Mouse (Mus musculus) lung, adult 2 months (tissue): Measurements from ENCODE around the gene Cyb5d1. TPM values are rescaled to one million over a fixed set of nuclear protein-coding genes. Genes with fewer than 3 reads are reported as not detected.
A peak's percentile ranks its signal among the peaks of the same experiment; 100 is the strongest.

Experiments used
- DNase-seq: peaks from one replicate; pipeline ENCODE4 v3.0.0; 2022
- H3K4me1 ChIP-seq: fragments of 200-500 bp; 2 replicates; pipeline ENCODE4 v1.6.1; 2011; ENCODE audit warnings: low read length; ENCODE audit not compliant: control insufficient read depth, insufficient read depth
- H3K4me3 ChIP-seq: fragments of 200-500 bp; replicated peaks from 2 replicates; pipeline ENCODE3; 2011; ENCODE audit warnings: low read depth, mild to moderate bottlenecking, control low read depth, low read length; ENCODE audit errors: extremely low read depth
- CTCF ChIP-seq: fragments of 200-500 bp; IDR thresholded peaks from 2 replicates; pipeline ENCODE4 v1.5.1; 2011; ENCODE audit warnings: mild to moderate bottlenecking, low read length, control low read depth; ENCODE audit not compliant: insufficient read depth
- POLR2A ChIP-seq: fragments of 200-500 bp; IDR thresholded peaks from 2 replicates; pipeline ENCODE4 v1.6.1; 2011; ENCODE audit warnings: low read depth, mild to moderate bottlenecking, control low read depth, low read length, borderline replicate concordance; ENCODE audit errors: extremely low read depth
- WGBS: fragments of 180-500 bp; shearing (Covaris S2); methylation state at CpG from one replicate; pipeline ENCODE4 v1.1.7; 2018; 5-methylcytosine and 5-hydroxymethylcytosine counted together
- polyA plus RNA-seq: library from polyadenylated mRNA; depleted of rRNA; stranded (reverse); fragments of >200 nt; gene quantifications from 2 replicates; pipeline ENCODE4 v1.2.3, GENCODE M21; 2012

Gene Cyb5d1
- polyA plus RNA-seq, 1 experiment = 24.7 TPM

GRCm38 (mm10) chr11:69410310-69411072 lies 15.1 kb upstream of the Cyb5d1 start:
- peaks cover 19% of the 10 kb centered on the region for H3K4me1 ChIP-seq
- TF ChIP-seq CTCF (no peak), POLR2A (peak; percentile 32; the same call in 1 of the 2 replicates)
- peak overlapping the region; percentile 90 for H3K4me3 ChIP-seq
- under 1% methylated on average over 41 of the region's 41 CpGs for WGBS
- DNase-seq = peak; percentile 73

- peaks cover 19% of the 10 kb centered on the region for H3K4me1 ChIP-seq
- TF ChIP-seq POLR2A = no peak
- no peak for TF ChIP-seq CTCF
- WGBS = under 1% methylated on average over 18 of the region's 18 CpGs
- DNase-seq = peak; percentile 82
- peak overlapping the region; percentile 90 for H3K4me3 ChIP-seq
Observed at GRCm38 (mm10) chr11:69410045-69410309, 14.5 kb upstream of the Cyb5d1 start.

- no peak for DNase-seq
- peak; percentile 58; the same call in 1 of the 2 replicates for TF ChIP-seq POLR2A
- TF ChIP-seq CTCF = no peak
- peak overlapping the region; percentile 90 for H3K4me3 ChIP-seq
- peaks cover 18% of the 10 kb centered on the region for H3K4me1 ChIP-seq
- under 1% methylated on average over 44 of the region's 46 CpGs for WGBS
Observed at GRCm38 (mm10) chr11:69409378-69410044, 14.1 kb upstream of the Cyb5d1 start.

- TF ChIP-seq POLR2A (peak; percentile 40; the same call in 1 of the 2 replicates), CTCF (no peak)
- peak; percentile 81 for DNase-seq
Observed at GRCm38 (mm10) chr11:69408541-69409377, 13.3 kb upstream of the Cyb5d1 start.

GRCm38 (mm10) chr11:69407724-69408004 lies 12.2 kb upstream of the Cyb5d1 start:
- peaks cover 9% of the 10 kb centered on the region for H3K4me1 ChIP-seq
- TF ChIP-seq POLR2A (no peak), CTCF (no peak)
- 79% methylated on average over 4 of the region's 4 CpGs for WGBS
- DNase-seq = no peak
- no peak overlapping the region for H3K4me3 ChIP-seq

More at GRCm38 (mm10) chr11:69408541-69409377, 13.3 kb upstream of the Cyb5d1 start:
- Histone ChIP-seq H3K4me3 (peak overlapping the region; percentile 90), H3K4me1 (peaks cover 13% of the 10 kb centered on the region)
- WGBS = under 1% methylated on average over 33 of the region's 33 CpGs

GRCm38 (mm10) chr11:69406867-69407723 lies 11.7 kb upstream of the Cyb5d1 start:
- Histone ChIP-seq H3K4me3 (no peak overlapping the region), H3K4me1 (peaks cover 9% of the 10 kb centered on the region)
- no peak for DNase-seq
- TF ChIP-seq CTCF (no peak), POLR2A (no peak)
- WGBS = 87% methylated on average over 16 of the region's 16 CpGs

GRCm38 (mm10) chr11:69406282-69406681 lies 10.9 kb upstream of the Cyb5d1 start:
- Histone ChIP-seq H3K4me3 (no peak overlapping the region), H3K4me1 (peaks cover 9% of the 10 kb centered on the region)
- TF ChIP-seq POLR2A = no peak
- TF ChIP-seq CTCF = no peak
- no peak for DNase-seq
- WGBS = 88% methylated on average over 19 of the region's 19 CpGs

GRCm38 (mm10) chr11:69405397-69406200 lies 10.2 kb upstream of the Cyb5d1 start:
- Histone ChIP-seq H3K4me3 (no peak overlapping the region), H3K4me1 (peaks cover 9% of the 10 kb centered on the region)
- 89% methylated on average over 24 of the region's 24 CpGs for WGBS
- DNase-seq = no peak
- TF ChIP-seq CTCF = no peak
- TF ChIP-seq POLR2A = no peak
